Mouse (Mus musculus) neutrophil, adult 5-6 weeks (primary cell): ENCODE data around the gene Exosc3. TPM values are rescaled to one million over a fixed set of nuclear protein-coding genes. Genes with fewer than 3 reads are reported as not detected.
"Not testable (repeated sequence)": the region's sequence is repeated elsewhere in the genome, so short reads cannot be mapped to it uniquely, and the experiment has no call there.

Experiments used
- ATAC-seq: fragments of 151-379, 151-347 bp; 2 replicates; pipeline ENCODE4 v1.8.0; 2017; ENCODE audit warnings: mild to moderate bottlenecking, moderate TSS enrichment; ENCODE audit not compliant: insufficient number of reproducible peaks, poor library complexity, low FRiP score, severe bottlenecking; ENCODE audit errors: extremely low read depth
- total RNA-seq: library from RNA; stranded (forward); fragments of 200-1000 nt; gene quantifications from 2 replicates; pipeline ENCODE4 v1.2.3, GENCODE M21; 2017

The Exosc3 gene
- 67.5 and 86.4 TPM in 2 replicates for total RNA-seq

DNA sequence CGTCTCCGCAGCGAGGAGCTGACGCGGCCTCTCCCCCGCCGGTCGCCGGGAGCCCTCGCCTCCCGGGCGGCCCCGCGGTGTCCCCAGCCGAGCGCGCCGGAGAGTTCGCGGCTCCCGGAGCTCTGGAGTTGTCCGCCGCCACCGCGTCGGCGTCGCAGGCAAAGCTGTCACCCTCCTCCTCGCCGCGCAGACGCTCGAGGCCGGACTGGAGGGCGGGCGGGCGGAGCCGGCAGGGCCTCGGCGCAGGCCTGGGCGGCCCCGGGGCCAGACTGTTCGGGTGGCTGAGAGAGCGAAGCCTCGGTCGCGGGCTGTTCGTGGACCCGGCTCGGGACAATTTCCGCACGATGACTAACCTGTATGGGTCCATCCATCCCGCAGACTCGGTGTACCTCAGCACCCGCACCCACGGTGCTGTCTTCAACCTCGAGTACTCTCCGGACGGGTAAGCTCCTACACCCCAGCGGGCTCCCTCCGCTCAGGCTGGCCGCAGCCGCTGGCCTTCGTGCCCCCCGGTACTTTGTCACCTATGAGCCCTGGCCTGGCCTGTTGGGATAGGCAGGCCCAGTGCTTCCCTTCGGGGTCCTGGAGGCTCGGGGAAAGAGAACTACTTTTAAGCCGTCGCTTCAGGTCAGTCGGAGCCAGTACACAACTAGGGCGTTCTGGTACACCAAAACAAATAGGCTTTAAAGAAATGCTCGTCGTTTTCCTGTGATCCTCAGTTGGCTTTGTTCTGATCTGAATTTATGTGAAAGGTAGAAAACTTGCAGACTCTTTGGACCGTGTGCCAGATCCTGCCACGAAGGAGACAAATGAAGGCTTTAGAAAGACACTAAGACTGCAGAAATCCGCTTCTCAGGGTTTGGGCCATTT is at the start of gene Exosc3:
Gene Exosc3 (minus strand): TSS at position 447 of the 870 bp plus-strand sequence.
- no peak for ATAC-seq

DNA sequence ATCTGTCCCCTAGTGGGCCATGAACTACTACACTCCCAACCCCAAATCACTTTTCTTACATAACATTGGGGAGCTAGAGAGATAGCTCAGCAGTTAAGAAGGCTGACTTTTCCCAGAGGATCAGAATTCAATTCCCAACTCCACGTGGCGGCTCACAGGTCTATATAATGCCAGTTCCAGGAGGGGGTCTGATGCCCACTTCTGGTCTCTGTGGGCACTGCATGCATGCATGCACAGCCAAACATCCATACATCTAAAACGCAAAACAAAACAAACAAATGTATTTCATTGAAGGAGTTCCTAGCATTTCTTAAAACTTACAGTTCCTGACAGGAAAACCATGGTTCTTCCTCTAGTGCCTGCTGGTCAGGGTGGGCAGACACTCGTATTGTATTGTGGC is 49.6 kb upstream of the Exosc3 start:
- no peak for ATAC-seq

DNA sequence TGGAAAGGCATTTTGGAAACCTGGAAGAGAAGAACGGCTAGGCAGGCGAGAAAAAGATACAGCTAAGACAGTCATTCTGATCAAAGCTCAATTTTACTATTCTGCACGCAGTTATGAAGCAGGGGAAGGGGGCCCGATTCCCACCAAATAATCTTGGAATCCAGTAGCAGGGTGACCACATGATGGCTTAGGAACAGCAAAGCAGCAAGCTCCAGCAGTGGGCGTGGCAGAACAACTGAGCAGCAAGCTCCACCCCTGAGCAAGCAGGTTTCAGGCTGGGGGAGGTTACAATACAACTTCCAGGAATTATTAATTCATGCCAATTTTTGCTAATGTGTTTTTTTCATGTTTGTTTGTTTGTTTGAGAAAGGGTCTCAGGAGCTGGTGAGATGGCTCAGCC is 44.8 kb upstream of the Exosc3 start:
- ATAC-seq: not testable (repeated sequence)

DNA sequence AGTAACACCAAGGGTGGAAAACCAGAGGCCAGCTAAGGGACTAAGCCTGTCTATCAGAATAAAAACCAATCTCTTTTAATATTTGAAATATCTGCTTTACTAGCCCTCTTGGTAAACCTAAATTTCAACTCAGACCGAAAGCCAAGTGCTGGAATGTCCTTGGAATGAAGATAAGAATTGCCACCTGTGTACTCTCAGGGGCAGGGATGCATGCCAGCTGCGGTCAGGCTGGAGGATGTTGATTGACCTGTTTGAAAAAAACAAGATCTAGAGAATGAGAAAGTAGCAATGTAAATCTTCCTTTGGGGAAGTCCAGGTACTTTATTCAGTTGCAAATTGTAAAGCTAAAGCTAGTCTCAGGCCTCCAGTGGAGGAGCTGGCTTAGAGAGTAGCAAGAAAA is 39.6 kb upstream of the Exosc3 start:
- not testable (repeated sequence) for ATAC-seq

DNA sequence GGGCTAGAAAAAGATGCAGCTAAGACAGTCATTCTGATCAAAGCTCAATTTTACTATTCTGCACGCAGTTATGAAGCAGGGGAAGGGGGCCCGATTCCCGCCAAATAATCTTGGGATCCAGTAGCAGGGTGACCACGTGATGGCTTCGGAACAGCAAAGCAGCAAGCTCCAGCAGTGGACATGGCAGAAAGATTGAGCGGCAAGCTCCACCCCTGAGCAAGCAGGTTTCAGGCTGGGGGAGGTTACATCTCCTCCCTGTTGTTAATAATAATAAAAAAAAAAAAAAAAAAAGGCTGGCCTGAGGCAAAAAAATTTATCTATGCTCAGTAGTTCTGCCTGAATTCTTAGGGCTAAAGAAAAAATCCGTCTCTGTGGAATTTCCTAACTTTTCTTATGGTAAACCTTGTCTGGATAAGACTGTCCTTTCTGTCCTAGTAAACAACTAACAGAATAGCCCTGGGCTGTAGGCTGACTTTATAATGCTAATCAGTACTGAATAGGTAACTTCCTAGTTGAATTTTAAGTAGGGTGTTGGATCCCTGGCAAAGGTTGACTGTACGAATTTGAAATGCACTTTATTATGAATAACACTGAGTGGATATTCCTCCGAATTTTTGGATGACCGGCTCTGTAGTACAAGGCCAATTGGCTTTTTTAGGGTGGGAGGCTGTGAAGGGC is 38.5 kb upstream of the Exosc3 start:
- ATAC-seq: not testable (repeated sequence)

DNA sequence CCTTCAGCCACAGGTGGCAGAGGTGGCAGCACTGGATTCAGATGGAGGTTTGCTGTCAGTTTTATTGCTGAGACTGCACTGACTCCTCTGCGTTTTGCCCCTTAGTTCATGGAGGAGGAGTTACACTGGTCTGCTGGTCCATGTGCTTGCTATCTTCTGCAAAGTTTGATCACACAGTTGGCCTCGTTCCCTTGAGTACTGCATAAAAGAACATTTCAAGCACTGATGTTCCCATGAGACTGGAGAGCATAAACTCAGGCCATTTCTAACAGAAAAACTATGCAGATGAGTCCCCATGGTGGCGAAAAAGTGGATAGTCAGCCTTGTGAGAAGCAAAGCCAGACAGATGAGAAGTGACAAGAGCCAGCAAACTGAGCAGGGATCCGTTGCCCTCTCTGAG is 34.0 kb upstream of the Exosc3 start:
- no peak for ATAC-seq

DNA sequence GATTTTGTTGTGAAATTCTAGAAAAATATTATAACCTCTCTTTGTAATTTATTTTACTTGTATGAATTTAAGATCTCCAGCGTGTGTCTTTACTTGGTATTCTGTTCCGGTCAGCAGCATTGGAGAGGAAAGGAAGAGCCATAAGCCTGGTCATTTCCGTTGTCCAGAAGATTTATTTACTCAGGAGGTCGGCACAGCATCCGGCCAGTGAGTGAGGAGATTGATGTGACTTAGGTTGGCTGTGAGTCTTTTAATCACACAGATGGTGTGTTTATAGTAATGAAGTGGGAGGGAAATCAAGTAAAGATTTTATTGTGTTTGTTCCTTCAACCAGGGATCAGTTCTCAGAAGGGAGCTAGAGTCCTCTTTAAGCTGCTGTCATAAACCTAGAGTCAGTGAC is 32.3 kb upstream of the Exosc3 start:
- ATAC-seq: no peak

DNA sequence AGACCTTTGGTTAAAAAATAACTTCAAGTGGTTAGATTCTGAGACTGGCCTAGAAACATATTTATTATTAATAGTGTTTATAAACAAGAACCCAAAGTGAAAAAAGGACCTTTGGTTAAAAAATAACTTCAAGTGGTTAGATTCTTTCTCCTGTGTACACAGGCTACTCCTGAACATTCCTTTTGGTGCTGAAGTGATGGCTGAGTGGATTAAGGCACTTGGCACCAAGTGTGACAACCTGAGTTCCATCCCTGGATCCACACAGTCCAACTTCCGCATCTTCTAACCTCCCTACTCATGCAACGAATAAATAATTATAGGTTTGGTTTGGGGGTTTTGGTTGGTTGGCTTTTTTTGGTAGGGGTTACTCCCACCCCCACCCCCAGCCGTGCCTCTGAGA is 28.7 kb upstream of the Exosc3 start:
- ATAC-seq: no peak

DNA sequence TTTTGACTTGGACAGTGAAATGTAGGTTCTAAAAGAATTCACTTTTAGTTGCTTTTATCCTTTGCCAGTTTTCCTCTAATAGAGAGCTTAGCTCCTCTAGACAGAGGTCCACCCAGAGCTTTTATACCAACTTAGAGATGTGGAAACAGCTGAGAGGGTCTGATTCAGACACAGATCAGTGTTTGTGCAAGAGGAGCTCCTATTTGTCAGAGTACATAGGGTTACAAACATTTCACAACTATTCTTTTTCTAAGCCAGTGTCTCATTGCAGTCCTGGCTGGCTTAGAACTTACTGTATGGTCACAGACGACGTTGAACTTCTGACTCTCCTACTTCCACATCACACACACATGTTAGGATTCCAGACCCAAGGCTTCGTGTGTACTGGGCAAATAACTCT is 14.1 kb upstream of the Exosc3 start:
- ATAC-seq: no peak

DNA sequence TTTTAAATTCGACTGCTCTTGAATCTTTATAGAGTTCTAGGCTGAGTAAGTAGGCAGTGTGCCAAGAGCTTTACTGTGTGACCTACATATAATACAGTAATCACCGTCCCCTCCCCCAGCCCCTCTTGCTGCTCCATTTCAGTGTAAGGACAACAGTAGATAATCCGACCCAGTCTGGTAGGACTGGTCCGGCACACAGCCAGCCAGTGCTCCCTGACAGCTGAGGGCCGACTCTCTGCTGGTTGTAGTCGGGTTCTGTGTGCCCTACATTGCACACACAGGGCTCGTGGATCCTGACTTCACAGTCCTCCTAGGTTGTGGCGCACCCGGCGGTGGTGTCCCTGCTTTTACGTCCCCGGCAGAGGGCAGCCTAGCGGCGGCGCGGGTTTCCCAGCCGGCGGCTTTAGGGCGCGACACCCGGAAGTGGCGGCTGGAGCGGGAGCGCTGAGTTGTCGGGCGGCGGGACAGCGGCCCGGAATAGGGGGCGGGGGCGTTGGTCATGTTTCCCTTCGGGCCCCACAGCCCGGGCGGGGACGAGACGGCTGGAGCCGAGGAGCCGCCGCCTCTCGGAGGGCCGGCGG is 773 bp downstream of the Exosc3 start, which contains the start of gene Dcaf10:
Gene Dcaf10 (plus strand): TSS at position 433 of the 581 bp plus-strand sequence.
- ATAC-seq: peak; percentile 93

DNA sequence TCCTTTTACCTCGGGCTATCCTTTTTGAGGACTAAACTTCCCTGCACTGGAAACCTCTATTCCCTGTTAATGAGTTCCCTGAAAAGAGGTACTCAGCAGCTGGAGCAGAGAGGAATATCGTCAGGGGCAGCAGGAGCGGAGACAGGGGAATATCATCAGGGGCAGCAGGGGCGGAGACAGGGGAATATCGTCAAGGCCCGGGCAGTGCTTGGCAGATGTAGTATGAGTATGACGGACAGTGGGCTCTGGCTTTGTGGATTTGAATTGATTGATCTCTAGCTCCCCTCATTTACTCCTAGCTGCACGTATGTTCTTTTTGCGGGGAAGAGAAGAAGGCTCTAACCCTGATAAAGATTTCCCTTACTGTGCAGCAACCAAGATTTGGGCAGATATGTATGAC is 1.3 kb downstream of the Exosc3 start:
- no peak for ATAC-seq

DNA sequence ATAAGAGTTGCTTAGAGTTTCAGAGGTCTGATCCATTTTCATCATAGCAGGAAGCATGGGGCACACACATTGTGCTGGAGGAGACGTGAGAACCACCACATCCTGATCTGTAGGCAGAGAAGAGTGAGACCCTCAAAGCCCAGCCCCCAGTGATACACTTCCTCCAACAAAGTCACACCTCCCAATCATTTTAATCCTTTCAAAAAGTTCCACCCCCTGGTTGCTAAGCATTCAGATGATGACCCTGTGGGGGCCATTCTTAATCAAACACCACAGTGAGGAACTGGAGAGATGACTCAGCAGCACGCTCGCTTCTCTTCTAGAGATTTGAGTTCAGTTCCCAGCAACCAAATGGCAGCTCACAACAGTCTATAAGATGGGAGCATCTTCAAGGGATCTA is 10.1 kb downstream of the Exosc3 start:
- ATAC-seq: no peak

DNA sequence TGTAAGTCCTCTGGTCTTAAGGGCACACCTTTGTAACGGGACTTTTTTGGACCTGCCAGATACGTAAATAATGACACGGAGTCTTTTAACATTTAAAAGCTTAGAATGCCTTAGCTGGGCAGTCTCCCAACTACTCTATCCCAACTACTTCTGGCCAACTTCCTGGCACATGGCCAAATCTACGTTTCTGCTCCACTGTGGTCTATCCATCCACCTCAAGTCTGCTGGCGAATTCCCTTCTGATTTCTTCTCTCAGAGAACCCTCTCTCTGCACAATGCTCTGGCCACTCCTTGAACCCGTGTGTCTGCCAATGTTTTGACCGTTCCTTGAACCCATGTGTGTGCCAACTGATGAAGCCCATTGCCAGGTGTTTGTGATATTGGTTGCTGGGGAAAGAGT is 11.4 kb downstream of the Exosc3 start:
- ATAC-seq: no peak

DNA sequence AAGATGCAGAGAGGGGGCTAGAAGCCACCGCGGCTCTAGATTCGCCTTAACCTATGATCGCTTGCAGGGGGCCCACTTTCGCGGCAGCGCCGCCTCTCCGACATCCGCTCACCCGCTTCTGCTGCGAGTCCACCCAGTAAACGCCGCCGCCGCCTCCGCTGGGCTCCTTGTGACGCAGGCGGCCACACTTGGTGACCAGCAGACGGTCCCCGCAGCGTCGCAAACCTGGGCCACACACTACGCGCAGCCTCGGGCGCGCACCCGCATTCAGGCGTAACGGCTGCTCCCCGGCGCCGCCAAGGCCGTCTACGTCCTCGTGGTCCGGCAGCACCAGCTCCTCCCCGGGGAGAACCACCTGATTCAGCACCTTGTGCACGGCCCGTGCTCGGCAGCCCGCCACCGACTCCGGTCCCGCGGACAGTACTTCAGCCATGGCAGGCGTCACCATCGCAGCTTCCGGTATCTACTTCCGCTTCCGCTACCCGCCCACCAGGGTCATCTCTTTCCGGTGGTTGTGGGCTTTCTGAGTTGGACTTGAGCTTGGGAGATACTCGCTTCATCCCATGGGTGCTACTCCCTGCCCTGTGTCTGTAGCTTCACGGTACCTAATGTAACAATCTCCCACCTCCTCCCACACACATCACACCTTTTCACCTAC is 22.2 kb downstream of the Exosc3 start:
- peak; percentile 91 for ATAC-seq

DNA sequence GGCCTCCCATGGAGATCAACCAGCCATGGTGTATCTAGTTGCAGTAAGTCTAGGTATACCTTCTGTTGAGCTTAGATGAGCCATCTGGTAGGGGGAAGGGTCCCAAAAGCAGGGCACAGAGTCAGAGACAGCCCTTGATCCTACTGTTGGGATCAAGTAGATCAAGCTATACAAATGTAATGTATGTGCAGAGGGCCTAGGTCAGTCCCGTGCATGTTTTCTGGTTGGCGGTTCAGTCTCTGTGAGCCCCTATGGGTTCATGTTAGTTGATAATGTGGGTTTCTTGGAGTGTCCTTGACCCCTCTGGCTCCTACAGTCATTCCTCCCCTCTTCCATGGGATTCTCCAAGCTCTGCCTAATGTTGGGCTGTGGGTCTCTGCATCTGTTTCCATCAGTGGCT is 31.5 kb downstream of the Exosc3 start:
- ATAC-seq: no peak

DNA sequence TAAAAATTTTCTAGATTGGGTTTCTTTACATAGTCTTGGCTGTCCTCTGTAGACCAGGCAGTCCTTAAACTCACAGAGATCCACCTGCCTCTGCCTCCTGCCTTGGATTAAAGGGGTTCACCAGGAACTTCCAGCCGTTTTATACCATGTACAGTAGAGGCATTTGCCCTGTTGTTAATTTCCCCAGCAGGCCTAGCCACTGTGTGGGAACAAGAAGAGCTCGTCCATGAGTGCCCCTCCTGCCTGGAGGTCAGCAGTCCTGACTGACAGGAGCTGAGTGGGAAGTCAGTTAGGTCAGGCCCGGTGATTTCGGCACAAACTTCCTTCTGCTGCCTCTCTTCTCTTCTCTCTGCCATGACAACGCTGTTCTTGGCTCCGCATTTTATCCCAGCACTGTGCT is 33.9 kb downstream of the Exosc3 start:
- ATAC-seq: no peak

DNA sequence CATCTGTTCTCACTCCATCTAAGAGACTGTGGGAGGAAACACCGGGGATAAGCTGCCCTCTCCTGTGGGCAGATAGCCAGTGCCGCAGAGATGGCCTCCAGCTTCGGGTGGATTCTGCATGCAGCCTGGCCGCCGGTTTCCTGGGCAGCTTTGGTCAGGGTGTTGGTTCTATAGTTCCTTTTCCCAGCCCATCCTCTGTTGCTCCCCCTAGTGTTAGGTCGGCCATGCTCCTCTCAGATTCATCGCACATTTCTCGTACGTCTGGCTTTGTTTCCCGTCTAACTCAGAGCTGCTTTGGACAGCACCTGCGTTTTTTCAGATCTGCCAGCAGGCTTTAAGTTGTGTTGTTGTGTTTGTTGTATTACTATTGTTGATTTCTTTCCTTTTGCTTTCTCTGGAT is 34.5 kb downstream of the Exosc3 start:
- no peak for ATAC-seq

DNA sequence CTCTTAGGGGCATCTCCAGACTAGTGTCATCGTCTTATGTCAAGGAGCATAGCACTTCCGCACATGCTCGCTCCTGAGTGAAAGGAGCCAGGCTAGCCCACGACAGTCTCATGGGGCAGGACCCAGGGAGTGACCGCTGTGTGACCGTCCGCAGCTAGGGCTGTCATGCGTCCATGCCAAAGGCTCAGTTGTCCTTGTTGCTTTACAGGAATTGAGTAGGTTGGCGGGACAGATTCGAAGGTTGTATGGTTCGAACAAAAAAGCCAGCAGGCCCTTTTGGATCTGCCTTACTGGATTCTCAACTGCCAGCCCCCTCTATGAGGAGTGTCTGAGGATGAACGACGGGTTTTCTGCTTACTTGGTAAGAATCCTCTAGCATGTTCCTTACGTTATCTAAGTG is 37.0 kb downstream of the Exosc3 start:
- ATAC-seq: no peak
